Mouse (Mus musculus) kidney, postnatal 25 days (tissue): ENCODE measurements at regions not wholly inside any gene's neighbourhood (a gene's known extent, or its start where the extent isn't known, plus 50 kb on each side); places are given as distances from the start of the nearest gene placed in this dataset.
"Not testable (repeated sequence)": the region's sequence is repeated elsewhere in the genome, so short reads cannot be mapped to it uniquely, and the experiment has no call there.

ENCODE experiments used
- DNase-seq, 2 experiments: peaks; one replicate each; pipeline ENCODE4 v3.0.0; 2021; ENCODE audit warnings: mixed read lengths in 2 of 2

- no peak for DNase-seq
Observed at GRCm38 (mm10) chr13:31050160-31050788, 76.3 kb downstream of the Gm5447 start.

- not testable (repeated sequence) for DNase-seq
Observed at GRCm38 (mm10) chr13:31051586-31051985, 77.6 kb downstream of the Gm5447 start.

DNA sequence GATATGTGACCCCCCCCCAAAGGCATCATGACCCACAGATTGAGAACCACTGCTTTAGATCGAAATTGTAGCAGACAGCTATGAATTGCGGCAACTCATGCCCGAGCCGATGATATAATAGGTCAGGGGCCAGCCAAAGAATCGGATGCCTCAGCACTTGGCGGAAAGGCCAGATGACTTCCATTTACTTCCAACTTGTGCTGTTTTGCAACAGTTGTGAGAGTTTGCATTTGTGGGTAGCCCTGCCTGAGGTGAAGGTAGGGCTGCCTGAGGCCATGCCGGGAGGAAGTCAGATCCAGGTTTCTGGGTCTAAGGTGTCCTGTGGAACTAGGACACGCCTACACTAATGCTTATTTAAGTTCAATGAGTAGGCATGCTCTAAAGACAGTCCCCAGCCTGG is 80.4 kb downstream of the Gm5447 start:
- no peak for DNase-seq

- DNase-seq = no peak
Observed at GRCm38 (mm10) chr13:31055376-31056083, 81.5 kb downstream of the Gm5447 start.

DNA sequence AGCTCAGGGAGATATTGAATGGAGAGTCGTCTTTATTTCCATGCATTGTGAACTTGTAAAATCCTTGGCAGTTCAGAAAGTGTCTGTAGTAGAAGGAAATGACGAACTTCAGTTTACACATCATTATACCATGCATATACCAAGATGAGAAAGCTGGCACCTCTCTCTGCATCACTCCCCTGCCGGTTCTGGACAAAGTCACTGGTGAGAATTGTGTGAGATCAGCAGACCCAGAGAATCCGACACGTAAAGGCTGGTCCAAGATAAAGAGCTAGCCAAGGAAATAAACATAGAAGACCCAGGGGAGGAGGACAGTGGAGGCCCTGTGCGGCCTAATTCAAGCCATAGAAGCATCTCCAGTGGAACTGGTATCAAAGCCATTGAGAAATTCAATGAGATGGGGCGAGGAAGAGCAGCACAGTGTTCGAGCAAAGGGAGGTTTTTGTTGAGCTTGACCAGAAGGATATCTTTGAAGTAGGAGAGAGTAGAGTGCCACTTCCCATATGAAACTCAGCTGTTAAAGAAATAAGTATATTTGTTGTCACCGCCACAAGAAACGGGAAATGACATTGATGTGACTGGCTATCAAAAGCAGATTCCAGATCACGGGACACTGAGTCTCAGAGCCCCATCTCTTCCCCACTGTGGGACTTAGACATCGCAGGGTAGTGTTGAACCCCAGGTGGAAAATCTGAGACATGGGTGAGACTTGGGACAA is 82.3 kb downstream of the Gm5447 start:
- no peak for DNase-seq

DNA sequence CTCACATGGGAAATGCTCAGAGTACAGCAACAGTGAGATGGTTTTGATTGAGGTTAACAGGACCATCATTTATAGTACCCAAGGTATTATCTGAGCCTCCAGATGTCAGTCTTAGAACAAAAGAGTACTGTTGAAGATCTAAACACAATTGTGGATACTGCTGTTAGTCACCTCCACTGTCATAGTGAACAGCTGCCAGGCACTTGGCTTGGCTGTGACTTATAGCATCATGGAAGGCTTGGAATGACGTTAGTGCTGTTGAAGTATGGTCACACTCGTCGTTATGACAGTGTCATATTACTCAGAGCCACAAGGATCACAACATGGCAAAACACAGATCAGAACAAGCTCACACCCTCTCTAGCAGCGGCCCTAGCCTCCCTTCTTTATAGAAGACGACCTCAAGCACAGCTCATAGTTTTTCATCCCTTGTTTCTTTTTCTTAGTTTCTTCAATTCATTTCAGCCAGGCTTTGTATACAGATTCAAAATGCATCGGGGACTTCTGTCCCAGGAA is 87.0 kb downstream of the Gm5447 start:
- DNase-seq = no peak

DNA sequence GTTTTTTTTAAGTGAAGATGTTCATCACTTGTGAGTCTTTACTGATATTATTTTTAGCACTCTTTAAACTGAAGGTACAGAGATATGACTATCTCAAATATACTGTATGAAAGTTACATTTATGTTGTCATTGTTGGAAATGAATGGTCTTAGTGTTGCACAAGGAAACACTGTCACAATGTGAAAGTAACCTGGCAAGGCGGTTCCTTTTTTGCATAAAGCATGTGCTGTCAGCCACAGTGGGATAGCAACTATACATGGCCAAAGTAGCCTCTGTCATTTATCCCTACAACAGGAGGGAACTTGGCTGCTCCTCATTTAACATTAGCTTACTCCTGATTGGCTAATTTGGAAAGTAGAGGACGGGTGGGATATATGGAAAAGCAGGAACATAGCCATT is 94.3 kb downstream of the Gm5447 start:
- DNase-seq = no peak

GRCm38 (mm10) chr13:31076541-31076940 is 102.5 kb downstream of the Gm5447 start:
- DNase-seq = no peak

- DNase-seq = no peak
Observed at GRCm38 (mm10) chr13:31078751-31079150, 104.7 kb downstream of the Gm5447 start.

GRCm38 (mm10) chr13:31080215-31080614 is 106.2 kb downstream of the Gm5447 start:
- DNase-seq = no peak

DNA sequence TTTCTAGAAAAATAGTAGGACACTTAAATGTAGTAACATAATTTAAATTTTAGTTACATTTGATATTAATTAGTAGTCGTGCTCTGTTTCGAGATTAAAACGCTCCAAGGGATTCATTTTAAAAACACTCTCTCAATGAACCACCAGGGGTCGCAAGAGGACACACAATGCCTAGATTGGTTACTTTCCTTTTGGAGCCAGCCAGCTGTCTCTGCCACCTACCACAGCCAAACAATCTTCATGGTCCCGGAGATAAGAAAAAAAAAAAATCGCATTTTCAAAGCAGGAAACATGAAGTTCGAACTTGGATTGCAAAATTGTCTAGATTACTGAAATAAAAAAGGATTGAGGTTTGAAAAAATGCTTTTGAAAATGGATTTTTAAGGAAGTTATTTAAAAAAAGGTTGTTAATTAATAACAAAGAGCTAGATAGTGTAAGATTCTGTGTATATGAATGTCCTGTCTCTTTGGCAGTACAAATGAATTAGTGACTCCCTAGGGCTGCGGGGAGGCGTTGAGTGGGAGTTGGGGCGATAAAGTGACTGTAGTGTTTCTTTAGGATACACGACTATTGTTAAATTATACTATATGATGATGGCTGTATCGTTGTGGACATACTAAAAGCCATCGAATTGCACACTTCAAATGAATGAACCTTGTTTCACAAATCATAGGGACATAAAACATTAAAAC is 108.6 kb downstream of the Gm5447 start:
- DNase-seq = peak; percentile 63 to 85

- DNase-seq = no peak
Observed at GRCm38 (mm10) chr13:31101051-31101450, 127.0 kb downstream of the Gm5447 start.

GRCm38 (mm10) chr13:31107434-31107833 is 133.4 kb downstream of the Gm5447 start:
- no peak for DNase-seq

DNA sequence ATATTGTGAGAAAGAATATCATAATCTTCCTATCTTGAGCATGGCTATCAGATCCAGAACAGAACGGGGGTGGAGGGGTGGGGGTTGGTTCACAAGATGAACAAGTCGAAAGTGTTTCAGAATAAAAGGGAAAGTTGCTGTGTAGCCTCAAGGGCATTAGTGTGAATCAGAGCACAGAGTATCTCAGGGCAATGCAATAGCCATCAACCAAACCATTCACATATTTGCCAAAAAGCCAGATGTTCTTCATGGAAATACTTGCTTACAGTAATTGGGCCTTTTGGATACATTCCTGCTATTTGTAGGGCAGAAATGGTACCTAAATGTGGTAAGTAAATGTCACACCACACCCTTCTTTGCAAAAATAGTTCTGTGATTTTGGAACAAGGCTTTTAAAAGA is 135.2 kb downstream of the Gm5447 start:
- DNase-seq = no peak

- no peak for DNase-seq
Observed at GRCm38 (mm10) chr13:31122689-31123088, 148.7 kb downstream of the Gm5447 start.

- DNase-seq = peak in 1 of 2 experiments; percentile 4
Observed at GRCm38 (mm10) chr13:31124547-31125216, 150.7 kb downstream of the Gm5447 start.

- DNase-seq = peak; percentile 11 to 34
Observed at GRCm38 (mm10) chr13:31132501-31132900, 158.5 kb downstream of the Gm5447 start.

- DNase-seq = no peak
Observed at GRCm38 (mm10) chr13:31139686-31140085, 165.7 kb downstream of the Gm5447 start.

DNA sequence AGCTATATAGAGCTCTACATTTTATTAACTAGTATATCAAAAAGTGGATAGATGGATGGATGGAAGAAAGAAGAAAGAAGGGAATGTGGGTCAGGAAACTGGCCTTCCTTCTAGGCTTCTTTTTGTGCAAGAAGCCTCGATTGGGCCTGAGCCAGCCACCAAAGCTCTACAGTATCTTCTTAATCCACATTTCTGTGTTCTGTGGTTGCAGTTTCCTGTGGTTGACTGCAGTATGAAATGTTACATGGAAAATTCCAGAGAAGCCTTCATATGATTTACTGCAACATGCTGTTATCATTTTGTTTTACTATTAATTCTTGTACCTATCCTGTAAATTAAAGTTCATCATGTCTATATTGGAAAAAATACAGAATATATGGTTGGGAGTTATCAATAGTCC is 173.3 kb downstream of the Gm5447 start:
- DNase-seq = no peak

DNA sequence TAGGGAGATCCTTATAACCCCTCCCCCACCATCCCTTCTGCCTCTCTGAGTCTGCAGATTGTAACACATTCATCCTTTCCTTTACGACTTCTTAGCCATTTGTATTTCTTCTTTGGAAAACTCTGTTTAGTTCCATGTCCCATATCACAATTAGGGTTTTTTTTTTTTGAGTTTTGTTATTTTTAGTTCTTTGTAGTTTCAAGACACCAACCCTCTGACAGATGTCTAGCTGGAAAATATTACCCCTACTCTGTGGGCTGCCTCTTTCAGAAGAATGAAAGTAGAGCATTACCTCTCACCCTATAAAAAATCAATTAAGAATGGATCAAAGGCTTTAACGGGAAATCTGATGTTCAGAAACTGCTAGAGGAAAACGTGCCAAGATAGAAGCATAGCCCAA is 180.1 kb downstream of the Gm5447 start:
- no peak for DNase-seq

DNA sequence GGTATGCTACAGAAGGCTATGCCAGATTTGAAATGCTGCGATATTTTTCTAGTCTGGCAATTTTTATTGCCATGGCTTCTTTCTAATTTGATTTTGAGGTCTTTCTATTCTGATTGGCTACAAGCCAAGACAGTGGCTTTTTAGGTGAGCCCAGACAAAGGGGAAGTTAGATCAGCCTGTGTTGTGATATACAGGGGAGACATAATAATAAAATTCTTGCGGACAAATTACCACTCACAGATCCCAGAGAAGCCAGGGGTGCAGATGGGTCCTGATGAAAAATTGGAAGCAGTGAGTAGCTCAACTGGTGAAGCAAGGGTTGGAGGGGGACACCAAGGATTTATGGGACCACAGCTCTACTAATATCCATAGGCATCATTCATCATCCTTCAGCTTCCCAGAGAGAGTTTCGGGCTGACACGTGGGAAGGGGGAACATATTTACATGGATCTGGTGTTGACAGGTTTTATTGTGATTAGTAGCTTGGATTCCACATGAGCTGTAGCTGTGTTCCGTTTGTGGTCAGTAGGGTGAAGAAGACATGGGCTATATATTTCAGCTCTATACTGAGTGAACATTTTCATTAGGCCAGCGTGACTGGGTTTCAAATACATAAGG is 190.0 kb downstream of the Gm5447 start:
- DNase-seq = no peak

DNA sequence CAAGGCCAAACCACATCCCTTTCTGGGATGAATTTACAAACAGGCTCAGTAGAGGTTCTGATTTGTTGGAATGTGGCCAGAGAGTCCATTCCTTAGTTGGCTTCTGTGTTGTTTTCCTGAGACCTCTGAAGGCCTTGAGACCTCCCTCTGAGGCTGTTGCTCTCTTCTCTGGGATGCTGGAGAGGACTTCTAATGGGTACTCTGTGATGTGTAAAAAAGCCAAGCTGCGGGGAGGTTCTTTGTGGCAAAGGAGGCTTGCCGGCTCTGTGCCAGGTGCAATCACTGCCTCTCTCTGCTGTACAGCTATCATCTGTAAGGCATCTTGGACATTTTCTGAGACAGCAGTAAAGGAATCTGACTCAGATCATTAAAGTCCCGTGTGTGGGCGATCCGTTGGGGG is 192.3 kb downstream of the Gm5447 start:
- DNase-seq = no peak
